Mouse (Mus musculus) intestine, postnatal 0 days (tissue): ENCODE measurements at regions not wholly inside any gene's neighbourhood (a gene's known extent, or its start where the extent isn't known, plus 50 kb on each side); places are given as distances from the start of the nearest gene placed in this dataset.

ENCODE experiments used
- ATAC-seq: fragments of 200-750 bp; cut with Nextera tagmentation; 2 replicates; pipeline ENCODE4 v1.8.0; 2017; ENCODE audit warnings: mild to moderate bottlenecking, moderate TSS enrichment, moderate library complexity
- H3K27ac ChIP-seq: fragments of 300-500 bp; sonication (generic); 2 replicates; pipeline ENCODE4 v1.5.1; 2014; ENCODE audit warnings: mild to moderate bottlenecking, low read depth, low read length, moderate library complexity
- H3K27me3 ChIP-seq: fragments of 300-500 bp; sonication (generic); replicated peaks from 2 replicates; pipeline ENCODE4 v1.6.1; 2014; ENCODE audit warnings: low read length, mixed read lengths; ENCODE audit not compliant: control insufficient read depth, insufficient read depth
- H3K36me3 ChIP-seq: fragments of 300-500 bp; sonication (generic); 2 replicates; pipeline ENCODE4 v1.6.1; 2014; ENCODE audit warnings: mild to moderate bottlenecking, moderate library complexity; ENCODE audit not compliant: control insufficient read depth, insufficient read depth
- H3K4me1 ChIP-seq: fragments of 300-500 bp; sonication (generic); replicated peaks from 2 replicates; pipeline ENCODE4 v1.6.1; 2014; ENCODE audit warnings: antibody characterized with exemption, low read length, mixed read lengths; ENCODE audit not compliant: control insufficient read depth, insufficient read depth
- H3K4me2 ChIP-seq: fragments of 300-500 bp; sonication (generic); replicated peaks from 2 replicates; pipeline ENCODE4 v1.6.1; 2014; ENCODE audit warnings: low read depth, mild to moderate bottlenecking, moderate library complexity
- H3K4me3 ChIP-seq: fragments of 300-500 bp; sonication (generic); 2 replicates; pipeline ENCODE4 v1.5.1; 2014; ENCODE audit warnings: low read depth, low read length
- H3K9ac ChIP-seq: fragments of 300-500 bp; sonication (generic); 2 replicates; pipeline ENCODE4 v1.6.1; 2014; ENCODE audit warnings: mild to moderate bottlenecking, low read depth, low read length
- H3K9me3 ChIP-seq: fragments of 300-500 bp; sonication (generic); 2 replicates; pipeline ENCODE4 v1.6.1; 2016; ENCODE audit warnings: mixed run types; ENCODE audit not compliant: control insufficient read depth
- CTCF ChIP-seq: sonication (generic); IDR thresholded peaks from 2 replicates; pipeline ENCODE4 v1.5.1; 2016; ENCODE audit warnings: low read depth, mild to moderate bottlenecking, control low read depth, antibody characterized with exemption, moderate library complexity
- WGBS: fragments of 180-500 bp; shearing (Covaris S2); extraction: QIAGEN DNeasy Blood & Tissue Kit; methylation state at CpG from one replicate; pipeline ENCODE4 v1.1.7; 2014; 5-methylcytosine and 5-hydroxymethylcytosine counted together

DNA sequence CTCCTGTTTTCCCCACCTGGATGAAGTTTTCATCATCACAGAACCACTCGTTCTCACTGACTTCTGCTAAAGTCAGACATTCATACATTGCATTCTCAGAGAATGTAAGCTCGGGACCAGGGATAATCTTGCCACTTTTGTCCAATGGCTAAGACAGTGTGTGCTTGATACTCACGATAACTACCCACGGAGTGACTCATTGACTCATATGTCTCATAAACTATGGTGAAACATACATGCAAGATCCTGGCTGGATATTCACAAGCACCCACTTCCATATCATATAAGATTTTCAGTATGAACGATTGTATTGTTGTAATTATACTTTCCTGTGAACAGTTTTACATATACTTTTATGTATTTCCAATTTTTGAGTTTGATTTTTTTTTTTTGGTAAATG is 560.5 kb upstream of the Btbd3 start:
- no peaks in the 10 kb centered on the region for H3K9me3 ChIP-seq
- TF ChIP-seq CTCF: no peak
- no peak overlapping the region for H3K4me3 ChIP-seq
- no peak overlapping the region for H3K27ac ChIP-seq
- no peak for ATAC-seq
- no peaks in the 10 kb centered on the region for H3K27me3 ChIP-seq
- H3K9ac ChIP-seq: no peak overlapping the region
- H3K36me3 ChIP-seq: no peaks in the 10 kb centered on the region
- no peaks in the 10 kb centered on the region for H3K4me1 ChIP-seq
- WGBS: 90% methylated on average over 5 of the region's 5 CpGs
- H3K4me2 ChIP-seq: no peak overlapping the region

DNA sequence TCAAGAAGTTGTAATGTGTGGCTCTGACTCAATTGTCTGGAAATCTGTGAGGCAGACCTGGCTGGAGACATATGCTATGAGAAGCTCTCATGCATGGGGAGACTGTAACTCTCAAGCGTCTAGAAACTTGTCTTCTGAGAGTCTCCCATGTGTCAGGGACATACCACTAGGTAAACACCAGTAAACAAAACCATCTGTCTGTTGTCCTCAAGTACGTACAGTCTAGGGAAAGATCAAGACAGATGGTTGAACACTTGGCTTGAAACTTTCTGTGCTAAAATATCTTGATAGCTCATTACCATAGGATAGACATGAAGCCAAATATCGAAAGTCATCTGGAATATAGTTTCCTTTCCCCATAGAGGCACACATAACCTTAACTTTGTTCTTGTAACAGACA is 562.3 kb upstream of the Btbd3 start:
- H3K27me3 ChIP-seq: no peaks in the 10 kb centered on the region
- H3K27ac ChIP-seq: no peak overlapping the region
- H3K9me3 ChIP-seq: no peaks in the 10 kb centered on the region
- H3K4me1 ChIP-seq: no peaks in the 10 kb centered on the region
- no peak overlapping the region for H3K4me3 ChIP-seq
- WGBS: 74% methylated on average over 3 of the region's 3 CpGs
- no peak overlapping the region for H3K4me2 ChIP-seq
- TF ChIP-seq CTCF: no peak
- ATAC-seq: no peak
- H3K36me3 ChIP-seq: no peaks in the 10 kb centered on the region
- no peak overlapping the region for H3K9ac ChIP-seq

DNA sequence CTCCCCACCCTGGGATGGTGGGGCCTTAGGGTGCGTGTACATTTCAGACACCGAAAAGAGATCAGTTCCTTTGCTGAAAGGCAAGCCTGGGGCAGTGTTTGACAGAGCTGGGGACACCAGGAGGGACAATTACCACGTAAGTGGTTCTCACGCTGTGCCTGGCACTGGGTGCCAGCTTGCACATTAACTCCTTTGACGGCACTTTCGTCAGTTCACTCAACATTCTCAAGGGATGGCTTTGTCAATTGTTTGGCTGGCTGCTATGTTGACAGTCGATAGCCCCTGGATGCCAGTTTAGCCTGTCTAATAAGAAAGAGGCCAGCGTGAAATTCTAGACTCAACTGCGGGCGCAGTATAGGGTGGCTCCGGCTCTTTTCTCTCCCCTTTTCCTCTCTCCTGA is 569.2 kb upstream of the Btbd3 start:
- no peak overlapping the region for H3K27ac ChIP-seq
- TF ChIP-seq CTCF: no peak
- no peaks in the 10 kb centered on the region for H3K4me1 ChIP-seq
- H3K36me3 ChIP-seq: no peaks in the 10 kb centered on the region
- no peak overlapping the region for H3K4me2 ChIP-seq
- no peak overlapping the region for H3K4me3 ChIP-seq
- no peaks in the 10 kb centered on the region for H3K27me3 ChIP-seq
- 0 out of 2 replicates have a peak, but pooled peaks cover 2% of the 10 kb centered on the region for H3K9me3 ChIP-seq
- 80% methylated on average over 11 of the region's 11 CpGs for WGBS
- H3K9ac ChIP-seq: no peak overlapping the region
- no peak for ATAC-seq

DNA sequence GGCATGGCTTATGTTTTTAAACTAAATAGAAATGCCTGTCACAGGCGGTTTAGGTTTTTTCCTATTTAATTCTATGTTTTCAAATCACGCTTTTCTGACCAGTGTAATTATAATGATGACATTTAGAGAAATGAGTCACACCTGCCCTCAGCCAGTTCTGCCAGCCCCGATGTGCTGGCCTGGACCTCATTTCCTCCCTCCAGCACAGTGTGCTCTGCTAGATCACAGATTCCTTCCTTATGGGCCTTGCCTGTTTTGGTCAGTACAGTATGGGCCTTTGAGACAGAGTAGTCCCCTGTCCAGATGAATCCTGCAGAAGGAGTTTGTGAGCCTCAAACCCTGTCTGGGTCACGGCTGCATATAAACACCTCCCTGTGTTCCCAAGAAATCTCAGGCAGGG is 569.6 kb upstream of the Btbd3 start:
- Histone ChIP-seq H3K4me2 (no peak overlapping the region), H3K4me3 (no peak overlapping the region), H3K4me1 (no peaks in the 10 kb centered on the region), H3K9ac (no peak overlapping the region), H3K36me3 (no peaks in the 10 kb centered on the region), H3K9me3 (0 out of 2 replicates have a peak, but pooled peaks cover 2% of the 10 kb centered on the region), H3K27me3 (no peaks in the 10 kb centered on the region), H3K27ac (no peak overlapping the region)
- WGBS: 68% methylated on average over 4 of the region's 4 CpGs
- no peak for ATAC-seq
- no peak for TF ChIP-seq CTCF

DNA sequence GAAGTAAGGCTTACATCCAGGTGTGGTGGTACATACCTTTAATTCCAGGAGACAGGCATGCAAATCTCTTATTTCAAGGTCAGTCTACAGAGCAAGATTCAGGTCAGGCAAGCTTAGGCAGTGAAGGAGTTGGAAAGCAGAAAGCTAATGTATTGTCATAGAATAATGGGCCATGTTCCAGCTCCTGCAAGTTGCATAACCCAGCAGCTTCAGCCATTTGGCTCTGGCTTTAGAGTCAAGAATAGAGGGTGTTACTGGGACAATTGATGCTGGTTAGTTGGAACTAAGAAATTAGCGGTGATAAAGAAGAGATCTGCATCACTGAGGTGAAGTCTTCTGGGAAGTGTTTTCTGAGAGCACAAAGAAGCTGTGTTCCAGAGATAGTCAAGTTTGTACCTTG is 565.3 kb upstream of the Jag1 start:
- Histone ChIP-seq H3K27me3 (no peaks in the 10 kb centered on the region), H3K4me3 (no peak overlapping the region), H3K4me2 (no peak overlapping the region), H3K36me3 (no peaks in the 10 kb centered on the region), H3K4me1 (no peaks in the 10 kb centered on the region), H3K27ac (no peak overlapping the region), H3K9ac (no peak overlapping the region), H3K9me3 (0 out of 2 replicates have a peak, but pooled peaks cover 2% of the 10 kb centered on the region)
- ATAC-seq: no peak
- WGBS: 100% methylated on average over 1 of the region's 1 CpGs
- no peak for TF ChIP-seq CTCF

DNA sequence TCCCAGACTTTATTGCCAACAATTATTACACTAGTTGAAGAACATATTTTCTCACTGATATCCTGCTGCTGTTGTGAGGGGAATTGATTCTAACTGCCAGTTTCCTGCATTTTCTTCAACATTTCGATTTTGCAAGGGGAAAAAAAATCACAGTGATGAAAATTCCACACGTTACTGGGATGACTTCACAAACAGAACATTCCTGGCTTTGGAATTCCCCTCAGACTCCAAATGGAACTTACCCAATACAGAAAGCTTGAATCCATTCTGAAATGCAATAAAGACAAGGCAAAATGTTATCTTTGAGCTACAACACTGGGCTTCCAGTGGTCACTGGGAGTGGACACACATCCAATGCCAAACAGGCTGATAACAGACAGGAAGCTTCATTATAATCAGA is 546.7 kb upstream of the Jag1 start:
- no peak for TF ChIP-seq CTCF
- Histone ChIP-seq H3K4me3 (no peak overlapping the region), H3K4me1 (no peaks in the 10 kb centered on the region), H3K4me2 (no peak overlapping the region), H3K27me3 (no peaks in the 10 kb centered on the region), H3K36me3 (no peaks in the 10 kb centered on the region), H3K27ac (no peak overlapping the region), H3K9me3 (no peaks in the 10 kb centered on the region), H3K9ac (no peak overlapping the region)
- WGBS: 37% methylated on average over 2 of the region's 2 CpGs
- no peak for ATAC-seq

DNA sequence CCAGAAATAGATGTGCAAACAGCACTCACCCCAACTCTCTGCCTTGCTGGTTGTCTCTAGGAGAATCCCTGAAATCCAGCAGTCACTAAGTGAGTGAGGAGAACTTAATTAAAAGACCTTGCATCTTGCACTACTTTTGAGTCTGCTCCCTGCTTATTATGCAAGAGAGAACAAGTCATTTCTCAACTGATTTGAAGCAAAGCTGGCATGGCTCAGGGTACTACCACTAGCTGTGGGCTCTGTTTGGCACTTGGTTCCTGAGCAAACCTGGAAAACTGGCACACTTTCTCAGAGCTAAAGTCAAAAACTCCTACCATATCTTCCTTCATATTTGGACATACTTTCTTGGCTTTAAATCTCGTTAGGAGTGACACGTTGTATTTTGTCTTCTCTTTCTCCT is 545.8 kb upstream of the Jag1 start:
- Histone ChIP-seq H3K9ac (no peak overlapping the region), H3K9me3 (no peaks in the 10 kb centered on the region), H3K27ac (no peak overlapping the region), H3K27me3 (no peaks in the 10 kb centered on the region), H3K4me2 (no peak overlapping the region), H3K4me1 (no peaks in the 10 kb centered on the region), H3K4me3 (no peak overlapping the region), H3K36me3 (no peaks in the 10 kb centered on the region)
- WGBS: 84% methylated on average over 2 of the region's 2 CpGs
- no peak for TF ChIP-seq CTCF
- ATAC-seq: no peak
